Mouse (Mus musculus) hindbrain, postnatal 0 days (tissue): ENCODE data around the gene Cdh23. TPM values are rescaled to one million over a fixed set of nuclear protein-coding genes. Genes with fewer than 3 reads are reported as not detected.

Experiments used
- ATAC-seq: fragments of 200-750 bp; cut with Nextera tagmentation; 2 replicates; pipeline ENCODE4 v1.8.0; 2017; ENCODE audit warnings: mild to moderate bottlenecking, moderate TSS enrichment, moderate library complexity
- DNase-seq: peaks from one replicate; pipeline ENCODE4 v3.0.0-alpha.2; 2015; ENCODE audit warnings: low spot score
- H3K27ac ChIP-seq: fragments of 300-500 bp; sonication (generic); 2 replicates; pipeline ENCODE4 v1.5.1; 2014; ENCODE audit warnings: mild to moderate bottlenecking
- H3K27me3 ChIP-seq: fragments of 300-500 bp; sonication (generic); 2 replicates; pipeline ENCODE4 v1.6.1; 2014; ENCODE audit warnings: low read length, mixed read lengths; ENCODE audit not compliant: insufficient read depth
- H3K36me3 ChIP-seq: fragments of 300-500 bp; sonication (generic); 2 replicates; pipeline ENCODE4 v1.6.1; 2014; ENCODE audit warnings: low read length, mixed read lengths; ENCODE audit not compliant: insufficient read depth
- H3K4me1 ChIP-seq: fragments of 300-500 bp; sonication (generic); 2 replicates; pipeline ENCODE4 v1.6.1; 2014; ENCODE audit warnings: antibody characterized with exemption, low read length, mixed read lengths; ENCODE audit not compliant: insufficient read depth
- H3K4me2 ChIP-seq: fragments of 300-500 bp; sonication (generic); 2 replicates; pipeline ENCODE4 v1.6.1; 2014; ENCODE audit warnings: low read depth, mild to moderate bottlenecking, low read length, moderate library complexity, mixed read lengths
- H3K4me3 ChIP-seq: fragments of 300-500 bp; sonication (generic); 2 replicates; pipeline ENCODE4 v1.5.1; 2014; ENCODE audit warnings: low read length
- H3K9ac ChIP-seq: fragments of 300-500 bp; sonication (generic); replicated peaks from 2 replicates; pipeline ENCODE4 v1.6.1; 2014; ENCODE audit warnings: mild to moderate bottlenecking, low read length, moderate library complexity, mixed read lengths
- H3K9me3 ChIP-seq: fragments of 300-500 bp; sonication (generic); 2 replicates; pipeline ENCODE4 v1.6.1; 2016; ENCODE audit warnings: low read length, mixed read lengths
- CTCF ChIP-seq: IDR thresholded peaks from 2 replicates; pipeline ENCODE4 v1.5.1; 2016; ENCODE audit warnings: antibody characterized with exemption, control low read depth, low read depth
- WGBS: fragments of 180-500 bp; shearing (Covaris S2); extraction: QIAGEN DNeasy Blood & Tissue Kit; methylation state at CpG from one replicate; pipeline ENCODE4 v1.1.7; 2014; 5-methylcytosine and 5-hydroxymethylcytosine counted together
- polyA plus RNA-seq: library from polyadenylated mRNA; unstranded; fragments of >200 nt; fragmentation: Nextera tagmentation; extraction: Ambion mirVana; gene quantifications from 2 replicates; pipeline ENCODE4 v1.2.1, GENCODE M21; 2015
- total RNA-seq: library from RNA; depleted of rRNA; stranded (reverse); fragments of >200 nt; gene quantifications from 2 replicates; pipeline ENCODE4 v1.2.3, GENCODE M21; 2014

Gene Cdh23
- total and polyA plus RNA-seq, 2 experiments from 2014 or later = 3.5 to 31.8 TPM

GRCm38 (mm10) chr10:60351761-60352455 lies 344.4 kb downstream of the Cdh23 start:
- Histone ChIP-seq H3K4me1 (no peaks in the 10 kb centered on the region), H3K36me3 (no peaks in the 10 kb centered on the region), H3K27me3 (no peaks in the 10 kb centered on the region), H3K4me2 (no peak overlapping the region), H3K9me3 (no peaks in the 10 kb centered on the region), H3K9ac (no peak overlapping the region), H3K4me3 (no peak overlapping the region), H3K27ac (peak overlapping the region; percentile 16; the same call in 1 of the 2 replicates)
- DNase-seq (peak; percentile 48), ATAC-seq (peak; percentile 60)
- 29% methylated on average over 7 of the region's 7 CpGs for WGBS
- TF ChIP-seq CTCF = no peak

- no peak for TF ChIP-seq CTCF
- ATAC-seq = no peak
- H3K9me3 ChIP-seq = no peaks in the 10 kb centered on the region
Observed at GRCm38 (mm10) chr10:60351248-60351647, 345.0 kb downstream of the Cdh23 start.

GRCm38 (mm10) chr10:60350805-60351167 lies 345.5 kb downstream of the Cdh23 start:
- no peak overlapping the region for H3K9ac ChIP-seq
- no peak for ATAC-seq
- H3K4me3 ChIP-seq = no peak overlapping the region
- H3K27me3 ChIP-seq = no peaks in the 10 kb centered on the region
- H3K27ac ChIP-seq = no peak overlapping the region; the same call in 1 of the 2 replicates
- H3K36me3 ChIP-seq = no peaks in the 10 kb centered on the region
- H3K9me3 ChIP-seq = no peaks in the 10 kb centered on the region
- peak overlapping the region; percentile 30; the same call in 1 of the 2 replicates for H3K4me2 ChIP-seq
- no peaks in the 10 kb centered on the region for H3K4me1 ChIP-seq
- 52% methylated on average over 3 of the region's 3 CpGs for WGBS
- DNase-seq = peak; percentile 74
- no peak for TF ChIP-seq CTCF

More at GRCm38 (mm10) chr10:60351248-60351647, 345.0 kb downstream of the Cdh23 start:
- peak overlapping the region; percentile 16; the same call in 1 of the 2 replicates for H3K27ac ChIP-seq
- H3K4me2 ChIP-seq = peak overlapping the region; percentile 30; the same call in 1 of the 2 replicates
- no peak overlapping the region for H3K4me3 ChIP-seq
- 24% methylated on average over 3 of the region's 3 CpGs for WGBS
- H3K27me3 ChIP-seq = no peaks in the 10 kb centered on the region
- no peak for DNase-seq
- no peak overlapping the region for H3K9ac ChIP-seq
- H3K36me3 ChIP-seq = no peaks in the 10 kb centered on the region
- H3K4me1 ChIP-seq = no peaks in the 10 kb centered on the region

- H3K4me1 ChIP-seq = no peaks in the 10 kb centered on the region
- no peaks in the 10 kb centered on the region for H3K36me3 ChIP-seq
- H3K4me3 ChIP-seq = no peak overlapping the region
- H3K9me3 ChIP-seq = no peaks in the 10 kb centered on the region
- 51% methylated on average over 4 of the region's 5 CpGs for WGBS
- ATAC-seq (no peak), DNase-seq (no peak)
- no peak overlapping the region for H3K9ac ChIP-seq
- peak overlapping the region; percentile 30; the same call in 1 of the 2 replicates for H3K4me2 ChIP-seq
- H3K27me3 ChIP-seq = no peaks in the 10 kb centered on the region
- TF ChIP-seq CTCF = no peak
- no peak overlapping the region for H3K27ac ChIP-seq
Observed at GRCm38 (mm10) chr10:60350077-60350804, 346.0 kb downstream of the Cdh23 start.

GRCm38 (mm10) chr10:60349644-60350043 lies 346.6 kb downstream of the Cdh23 start:
- ATAC-seq (no peak), DNase-seq (no peak)
- no peaks in the 10 kb centered on the region for H3K27me3 ChIP-seq
- no peaks in the 10 kb centered on the region for H3K36me3 ChIP-seq
- H3K9ac ChIP-seq = no peak overlapping the region
- no peaks in the 10 kb centered on the region for H3K4me1 ChIP-seq
- no peak overlapping the region for H3K27ac ChIP-seq
- H3K4me2 ChIP-seq = no peak overlapping the region
- H3K9me3 ChIP-seq = no peaks in the 10 kb centered on the region
- WGBS = 82% methylated on average over 5 of the region's 5 CpGs
- no peak overlapping the region for H3K4me3 ChIP-seq
- TF ChIP-seq CTCF = no peak

- Histone ChIP-seq H3K9me3 (no peaks in the 10 kb centered on the region), H3K4me1 (no peaks in the 10 kb centered on the region), H3K4me3 (no peak overlapping the region), H3K27ac (no peak overlapping the region), H3K36me3 (no peaks in the 10 kb centered on the region), H3K9ac (no peak overlapping the region), H3K27me3 (no peaks in the 10 kb centered on the region), H3K4me2 (no peak overlapping the region; the same call in 1 of the 2 replicates)
- TF ChIP-seq CTCF = no peak
- ATAC-seq (no peak), DNase-seq (no peak)
- 48% methylated on average over 6 of the region's 6 CpGs for WGBS
Observed at GRCm38 (mm10) chr10:60349056-60349455, 347.2 kb downstream of the Cdh23 start.
